Mouse (Mus musculus): Measurements from ENCODE around the gene Ncapd2.
"Not testable (repeated sequence)": the region's sequence is repeated elsewhere in the genome, so short reads cannot be mapped to it uniquely, and the experiment has no call there.

Ncapd2 gene

DNA sequence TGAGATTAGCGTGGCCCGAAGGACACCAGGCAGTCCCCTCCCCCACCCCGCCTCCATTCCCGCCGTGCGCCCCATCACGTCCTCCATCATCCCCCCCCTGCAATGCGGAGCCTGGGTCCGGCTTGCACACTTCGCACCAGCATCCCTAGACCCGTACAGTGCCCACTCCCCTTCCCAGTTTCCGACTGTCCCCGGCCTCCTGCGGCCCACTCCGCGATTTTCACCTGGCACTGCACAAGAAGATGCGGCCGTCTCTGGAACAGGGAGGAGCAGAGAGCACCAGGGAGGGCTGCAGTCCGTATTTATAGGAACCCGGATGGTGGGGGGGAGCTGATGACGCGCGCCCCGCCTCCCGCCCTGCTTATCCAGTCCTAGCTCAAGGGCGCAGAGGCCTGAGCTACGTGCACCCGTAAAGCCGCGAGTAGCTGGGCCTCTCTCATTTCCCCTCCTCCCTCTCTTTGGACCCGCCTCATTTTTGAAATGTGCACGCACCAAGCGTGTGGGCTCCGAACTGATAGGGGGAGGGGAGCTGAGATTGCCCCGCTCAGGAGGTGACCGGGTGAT is 26.1 kb downstream of the Ncapd2 start:
- peak; percentile 96 to 98 for DNase-seq (ENCODE audit: low spot score in 2 of 2)

DNA sequence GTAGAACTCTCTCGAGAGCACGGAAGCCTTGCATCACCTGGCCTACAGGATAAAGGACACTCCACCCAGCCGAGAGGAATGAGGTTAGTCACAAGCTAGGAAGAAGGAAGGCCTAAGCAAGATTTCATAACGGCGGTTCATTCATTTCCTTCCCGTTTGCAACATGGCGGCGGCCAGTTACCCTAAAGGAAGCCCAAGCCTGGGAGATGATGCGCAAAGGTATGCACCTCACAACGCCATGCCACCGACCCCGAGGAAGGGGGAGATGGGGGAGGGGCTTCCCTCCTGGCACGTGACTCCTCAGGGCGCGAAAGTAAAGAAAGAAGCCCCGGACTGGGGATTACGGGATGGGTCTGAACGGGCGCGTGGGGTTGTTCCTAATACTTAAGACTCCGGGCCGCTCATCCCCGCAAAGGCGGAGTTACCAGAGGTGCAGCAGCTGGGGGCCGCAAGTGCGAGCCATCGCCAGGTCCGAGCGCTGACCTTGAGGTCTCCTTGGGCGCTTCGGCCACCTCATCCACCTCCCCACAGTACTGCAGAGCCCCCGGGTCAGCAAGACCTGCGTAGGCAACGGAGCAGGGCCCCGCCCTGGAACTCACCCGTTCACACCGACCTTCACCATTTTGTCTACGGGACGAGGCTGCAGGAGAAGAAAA is 26.7 kb downstream of the Ncapd2 start:
- peak; percentile 37 to 40 for DNase-seq (ENCODE audit: low spot score in 2 of 2)

DNA sequence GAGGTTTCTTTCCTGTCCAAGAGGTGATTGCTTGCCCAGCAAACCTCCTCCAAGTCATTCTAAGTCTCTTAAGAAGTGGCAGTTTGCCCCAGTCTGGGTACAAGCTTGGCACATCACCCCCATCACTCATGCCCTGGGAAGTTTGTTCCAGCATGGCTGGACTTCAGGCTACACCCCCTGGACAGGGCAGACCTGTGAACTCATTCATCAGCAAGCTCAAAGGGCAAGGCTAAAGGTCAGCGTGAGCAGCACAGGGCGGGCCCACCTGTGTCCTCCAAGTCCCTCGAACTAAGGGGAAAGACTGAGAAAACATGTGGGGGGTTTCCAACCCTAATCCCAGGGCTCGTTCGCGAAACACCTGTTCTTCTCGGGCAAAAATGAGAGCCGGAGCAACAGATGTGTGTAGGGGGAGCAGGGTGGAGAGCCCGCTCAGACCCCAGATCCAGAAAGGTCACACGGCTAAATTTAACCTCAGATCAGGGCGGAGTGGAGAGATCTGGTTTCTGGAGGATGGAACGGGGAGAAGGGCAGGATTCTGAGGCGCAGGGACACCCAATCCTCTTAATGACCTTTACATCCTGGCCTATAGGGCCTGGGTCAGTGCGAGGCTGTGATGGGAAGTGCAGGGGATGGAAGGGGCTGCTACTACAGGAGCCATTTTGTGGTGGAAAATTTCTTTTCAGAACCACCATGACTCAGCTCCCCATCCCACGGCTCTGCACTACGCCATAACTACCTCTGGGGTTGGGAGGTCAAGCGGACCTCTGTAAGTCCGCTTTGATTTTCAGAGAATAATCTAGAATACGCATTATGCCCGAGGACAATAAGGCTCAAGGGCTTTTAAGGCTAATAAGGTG is 27.5 kb downstream of the Ncapd2 start:
- DNase-seq (ENCODE audit: low spot score in 2 of 2) = no peak

DNA sequence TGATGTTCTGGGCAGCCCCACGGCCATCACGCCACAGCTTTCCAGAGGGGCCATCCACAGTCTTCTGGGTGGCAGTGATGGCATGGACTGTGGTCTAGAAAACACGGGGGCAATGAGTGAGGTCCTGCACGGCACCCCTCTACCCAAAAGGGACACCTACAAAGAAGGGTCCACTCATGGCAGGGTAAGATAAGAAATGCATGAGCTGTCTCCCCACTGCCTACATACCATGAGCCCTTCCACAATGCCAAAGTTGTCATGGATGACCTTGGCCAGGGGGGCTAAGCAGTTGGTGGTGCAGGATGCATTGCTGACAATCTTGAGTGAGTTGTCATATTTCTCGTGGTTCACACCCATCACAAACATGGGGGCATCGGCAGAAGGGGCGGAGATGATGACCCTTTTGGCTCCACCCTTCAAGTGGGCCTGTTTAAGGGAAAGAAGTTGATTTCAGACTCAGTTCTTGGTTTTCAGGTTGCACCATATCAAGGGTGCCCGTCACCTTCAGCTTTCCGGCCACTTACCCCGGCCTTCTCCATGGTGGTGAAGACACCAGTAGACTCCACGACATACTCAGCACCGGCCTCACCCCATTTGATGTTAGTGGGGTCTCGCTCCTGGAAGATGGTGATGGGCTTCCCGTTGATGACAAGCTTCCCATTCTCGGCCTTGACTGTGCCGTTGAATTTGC is 28.7 kb downstream of the Ncapd2 start:
- DNase-seq (ENCODE audit: low spot score in 2 of 2) = not testable (repeated sequence)

DNA sequence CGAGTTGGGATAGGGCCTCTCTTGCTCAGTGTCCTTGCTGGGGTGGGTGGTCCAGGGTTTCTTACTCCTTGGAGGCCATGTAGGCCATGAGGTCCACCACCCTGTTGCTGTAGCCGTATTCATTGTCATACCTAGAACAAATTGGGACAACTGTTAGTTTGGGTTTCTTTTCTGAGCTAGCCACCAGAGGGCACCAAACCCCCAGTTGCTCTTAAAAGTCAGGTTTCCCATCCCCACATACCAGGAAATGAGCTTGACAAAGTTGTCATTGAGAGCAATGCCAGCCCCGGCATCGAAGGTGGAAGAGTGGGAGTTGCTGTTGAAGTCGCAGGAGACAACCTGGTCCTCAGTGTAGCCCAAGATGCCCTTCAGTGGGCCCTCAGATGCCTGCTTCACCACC is 29.5 kb downstream of the Ncapd2 start:
- peak; percentile 51 to 63 for DNase-seq (ENCODE audit: low spot score in 2 of 2)

DNA sequence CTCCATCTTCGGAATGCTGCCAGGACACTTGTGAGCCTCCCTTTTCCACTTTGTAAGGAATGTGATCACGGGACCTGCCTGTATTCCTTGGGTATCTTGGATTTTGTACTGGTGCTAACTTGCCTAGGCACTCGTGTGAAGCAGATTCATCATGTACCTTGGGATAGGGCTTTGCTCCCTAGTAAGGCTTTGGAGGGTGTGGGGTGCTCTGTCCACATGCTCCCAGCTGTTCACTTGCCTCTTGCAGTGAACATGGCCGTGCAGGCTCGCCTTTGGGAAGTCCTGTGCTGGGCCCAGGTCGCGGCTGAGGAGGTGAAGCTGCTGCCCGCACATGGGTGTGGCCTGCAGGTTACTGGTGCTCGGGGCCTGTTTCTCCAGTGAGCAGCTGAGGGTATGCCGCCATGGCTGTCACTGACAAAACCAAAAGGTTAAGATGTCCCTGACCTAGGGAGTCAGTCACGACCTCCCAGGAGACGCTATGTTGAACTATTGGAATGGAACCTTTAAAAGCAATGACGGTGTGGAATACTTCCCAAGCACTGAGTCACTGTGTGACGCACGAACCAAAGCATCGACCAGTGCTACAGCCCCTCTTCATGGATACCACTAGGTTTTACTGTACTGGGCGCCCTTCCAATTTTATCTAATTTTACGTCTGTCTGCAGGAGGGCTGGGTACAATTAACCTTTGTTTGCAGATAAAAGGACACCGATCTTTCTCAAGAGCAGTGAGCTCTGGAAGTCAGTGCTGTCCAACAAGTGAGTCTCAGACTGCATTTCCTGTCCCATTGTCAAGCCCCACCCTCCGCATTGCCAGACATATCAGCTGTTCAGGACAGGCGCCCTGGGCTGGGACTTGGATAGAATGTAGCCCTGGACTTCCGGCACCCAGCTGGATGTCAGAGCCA is 30.4 kb downstream of the Ncapd2 start:
- peak; percentile 46 to 72 for DNase-seq (ENCODE audit: low spot score in 2 of 2)

DNA sequence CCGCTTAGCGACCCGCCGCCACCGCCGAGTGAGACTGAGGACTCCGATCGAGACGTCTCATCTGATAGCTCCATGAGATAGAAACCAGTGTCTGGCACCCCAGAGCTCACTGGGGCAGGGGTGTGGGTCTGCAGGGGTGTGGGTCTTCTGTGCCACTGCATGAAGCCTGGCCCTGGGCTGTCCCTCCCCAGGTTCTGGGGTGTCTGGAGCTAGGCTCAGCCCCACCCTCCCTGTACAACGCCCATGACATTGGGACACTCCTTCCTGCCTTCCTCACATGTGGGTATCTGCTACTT is 31.0 kb downstream of the Ncapd2 start:
- DNase-seq (ENCODE audit: low spot score in 2 of 2) = no peak

DNA sequence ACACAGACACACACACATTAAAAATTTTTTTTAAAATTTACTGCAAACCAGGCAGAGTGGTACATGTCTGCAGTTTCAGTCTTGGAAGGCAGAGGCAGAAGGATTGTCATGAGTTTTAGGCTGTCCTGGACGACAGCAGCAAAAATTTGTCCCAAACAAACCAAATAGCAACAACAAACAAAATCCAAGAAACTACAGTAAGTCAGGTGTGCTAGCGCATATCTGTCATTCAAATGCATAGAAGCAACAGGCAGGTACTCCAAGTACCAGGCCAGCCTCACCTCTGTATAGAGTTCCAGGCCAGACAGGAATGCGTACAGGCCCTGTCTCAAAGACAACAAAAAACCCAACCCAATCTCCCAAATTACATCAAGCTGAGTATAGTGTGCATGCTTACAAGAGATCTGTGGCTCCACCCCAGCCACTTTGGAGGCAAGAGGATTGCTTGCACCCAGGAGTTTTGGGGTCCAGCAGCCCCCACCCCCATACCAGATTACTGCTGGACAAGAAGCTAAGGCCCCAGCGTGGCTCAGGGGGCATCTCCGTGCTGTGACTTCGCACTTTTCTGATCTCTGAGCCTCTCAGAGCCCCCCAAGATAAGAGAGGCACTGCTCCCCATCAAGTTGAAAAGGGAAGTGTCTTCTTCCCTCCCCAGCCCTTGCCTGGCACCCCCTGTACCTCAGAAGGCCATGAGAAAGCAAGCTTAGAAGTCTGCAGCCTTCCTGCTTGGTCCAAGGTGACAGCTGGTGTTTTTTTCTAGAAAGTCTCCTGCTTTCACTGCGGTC is 31.5 kb downstream of the Ncapd2 start:
- DNase-seq (ENCODE audit: low spot score in 2 of 2) = no peak

DNA sequence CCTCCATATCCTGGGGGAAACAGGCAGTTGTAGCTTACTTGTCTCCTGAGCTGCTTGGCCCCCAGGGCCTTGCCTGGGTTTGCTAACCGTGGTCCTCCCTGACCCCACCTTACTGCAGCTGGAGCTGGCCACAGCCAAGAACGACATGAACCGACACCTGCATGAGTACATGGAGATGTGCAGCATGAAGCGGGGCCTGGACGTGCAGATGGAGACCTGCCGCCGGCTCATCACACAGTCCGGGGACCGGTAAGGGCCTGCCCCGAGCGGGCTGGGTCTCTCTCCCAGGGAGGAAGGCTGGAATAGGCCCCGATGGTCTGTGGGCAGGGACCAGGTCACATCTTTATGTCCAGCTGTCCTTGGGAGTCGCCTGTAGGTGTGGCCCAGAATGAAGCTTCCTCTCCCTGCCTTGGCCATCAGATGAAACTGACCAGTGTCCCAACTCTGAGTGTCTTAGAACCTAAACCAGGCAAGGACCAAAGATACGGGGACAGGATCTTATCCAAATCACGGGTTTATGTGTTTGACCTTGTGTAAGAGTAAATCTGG is 32.5 kb downstream of the Ncapd2 start:
- DNase-seq (ENCODE audit: low spot score in 2 of 2) = no peak

DNA sequence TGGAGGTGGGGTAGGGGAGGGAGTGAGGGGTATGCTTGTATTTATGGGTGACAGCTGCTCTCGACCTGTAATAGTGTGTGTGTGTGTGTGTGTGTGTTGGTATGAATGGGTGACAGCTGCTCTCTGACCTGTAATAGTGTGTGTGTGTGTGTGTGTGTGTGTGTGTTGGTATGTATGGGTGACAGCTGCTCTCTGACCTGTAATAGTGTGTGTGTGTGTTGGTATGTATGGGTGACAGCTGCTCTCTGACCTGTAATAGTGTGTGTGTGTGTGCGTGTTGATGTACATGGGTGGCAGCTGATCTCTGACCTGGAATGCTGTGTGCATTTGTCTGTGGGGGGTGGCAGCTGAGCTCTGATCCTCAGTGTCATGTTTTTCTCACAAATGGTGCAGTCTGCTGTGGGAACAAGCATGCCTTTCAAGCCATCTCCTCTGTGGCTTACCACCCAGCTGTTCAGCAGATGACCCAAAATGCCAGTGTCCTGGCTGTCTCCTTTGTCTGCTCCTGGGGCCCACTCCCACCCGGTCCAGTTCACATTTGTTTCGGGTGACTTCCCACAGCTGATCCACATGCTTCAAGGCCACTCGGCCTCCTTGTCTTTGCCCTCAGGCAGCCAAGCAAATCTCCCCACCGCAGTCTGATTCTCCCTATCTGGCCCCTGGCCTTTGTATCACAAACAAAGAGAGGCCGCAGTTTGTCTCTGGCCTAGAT is 34.4 kb downstream of the Ncapd2 start:
- DNase-seq (ENCODE audit: low spot score in 2 of 2) = no peak

DNA sequence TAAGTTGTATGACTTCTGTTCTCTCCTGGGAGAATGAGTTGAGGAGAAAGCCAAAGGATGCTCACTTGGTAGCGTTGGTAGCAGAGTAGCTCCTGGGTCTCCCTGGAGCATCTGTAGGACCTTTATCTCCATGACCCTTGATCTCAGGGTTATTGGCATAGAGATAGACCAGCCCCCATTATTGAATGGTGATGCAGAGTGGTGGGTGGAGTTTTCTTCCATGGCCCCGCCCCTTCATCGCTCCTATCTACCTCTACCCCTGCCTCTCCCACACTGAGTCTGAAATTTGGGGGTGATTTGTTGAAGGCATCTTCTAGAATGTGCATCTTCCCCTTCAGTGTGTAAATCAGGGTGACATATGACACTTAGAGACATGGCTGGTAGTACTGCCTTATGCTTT is 35.0 kb downstream of the Ncapd2 start:
- no peak for DNase-seq (ENCODE audit: low spot score in 2 of 2)

DNA sequence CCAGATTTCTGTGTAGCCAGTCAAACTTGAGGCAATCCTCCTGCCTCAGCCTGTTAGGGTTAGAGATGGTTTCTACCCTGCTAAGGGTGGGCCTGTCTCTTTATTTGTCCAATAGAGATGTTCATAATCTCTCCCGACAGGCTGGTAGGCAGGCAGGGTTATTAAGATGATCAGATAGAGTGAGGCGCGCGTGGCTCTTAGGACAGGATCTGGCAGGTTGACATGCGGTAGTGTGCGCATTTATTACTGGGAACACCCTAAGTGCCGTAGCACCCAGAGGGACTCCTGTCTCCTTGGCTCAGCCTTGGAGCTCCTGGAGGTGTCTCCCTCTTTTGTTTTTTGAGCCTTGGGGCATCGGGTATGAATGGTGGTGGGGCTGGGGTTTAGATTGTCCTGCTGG is 36.2 kb downstream of the Ncapd2 start:
- DNase-seq (ENCODE audit: low spot score in 2 of 2) = no peak

DNA sequence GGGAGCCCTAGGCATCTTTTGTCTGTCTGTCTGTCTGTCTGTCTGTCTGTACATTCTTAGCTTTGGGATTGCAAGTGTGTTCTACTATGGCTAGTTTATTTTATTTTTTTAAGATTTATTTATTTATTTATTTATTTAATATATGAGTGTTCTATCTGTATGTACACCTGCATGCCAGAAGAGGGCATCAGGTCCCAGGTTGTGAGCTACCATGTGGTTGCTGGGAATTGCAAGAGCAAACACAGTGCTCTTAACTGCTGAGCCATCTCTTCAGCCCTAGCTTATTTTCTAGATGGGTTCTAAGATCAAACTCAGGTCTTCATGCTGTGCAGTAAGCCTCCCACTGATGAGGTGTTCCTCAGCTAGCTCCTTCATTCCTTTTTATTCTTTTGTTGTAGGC is 37.0 kb downstream of the Ncapd2 start:
- DNase-seq (ENCODE audit: low spot score in 2 of 2) = no peak

DNA sequence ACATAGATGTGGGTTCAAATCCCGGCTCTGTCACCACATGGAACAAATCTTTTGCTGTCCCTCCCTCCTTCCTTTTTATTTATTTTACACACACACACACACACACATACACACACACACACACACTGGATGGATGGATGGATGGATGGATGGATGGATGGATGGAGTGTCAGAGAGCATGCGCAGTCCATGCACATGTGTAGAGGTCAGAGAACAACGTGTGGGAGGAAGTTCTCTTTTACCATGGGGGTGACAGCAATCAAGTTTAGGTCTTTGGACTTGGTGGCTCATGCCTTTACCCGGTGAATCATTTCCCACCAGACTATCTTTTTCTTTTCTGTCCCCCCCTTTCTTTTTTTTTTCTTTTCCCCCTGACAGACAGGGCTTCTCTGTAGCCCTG is 37.8 kb downstream of the Ncapd2 start:
- DNase-seq (ENCODE audit: low spot score in 2 of 2) = no peak

DNA sequence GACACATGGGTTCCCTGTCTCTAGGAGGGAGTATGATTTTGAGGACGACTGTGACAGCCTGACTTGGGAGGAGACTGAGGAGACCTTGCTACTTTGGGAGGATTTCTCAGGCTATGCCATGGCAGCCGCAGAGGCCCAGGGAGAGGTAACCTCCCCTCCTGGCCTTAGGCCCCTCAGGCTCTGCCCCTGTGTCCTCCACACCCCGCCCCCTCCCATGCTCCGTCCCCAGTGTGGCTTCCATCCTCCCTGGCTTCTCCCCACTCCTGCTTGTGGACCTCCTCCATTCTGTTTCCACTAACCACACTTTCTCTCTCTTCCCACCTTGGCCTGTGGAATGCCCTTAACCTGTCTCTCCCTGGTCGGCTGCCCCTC is 38.5 kb downstream of the Ncapd2 start:
- no peak for DNase-seq (ENCODE audit: low spot score in 2 of 2)

DNA sequence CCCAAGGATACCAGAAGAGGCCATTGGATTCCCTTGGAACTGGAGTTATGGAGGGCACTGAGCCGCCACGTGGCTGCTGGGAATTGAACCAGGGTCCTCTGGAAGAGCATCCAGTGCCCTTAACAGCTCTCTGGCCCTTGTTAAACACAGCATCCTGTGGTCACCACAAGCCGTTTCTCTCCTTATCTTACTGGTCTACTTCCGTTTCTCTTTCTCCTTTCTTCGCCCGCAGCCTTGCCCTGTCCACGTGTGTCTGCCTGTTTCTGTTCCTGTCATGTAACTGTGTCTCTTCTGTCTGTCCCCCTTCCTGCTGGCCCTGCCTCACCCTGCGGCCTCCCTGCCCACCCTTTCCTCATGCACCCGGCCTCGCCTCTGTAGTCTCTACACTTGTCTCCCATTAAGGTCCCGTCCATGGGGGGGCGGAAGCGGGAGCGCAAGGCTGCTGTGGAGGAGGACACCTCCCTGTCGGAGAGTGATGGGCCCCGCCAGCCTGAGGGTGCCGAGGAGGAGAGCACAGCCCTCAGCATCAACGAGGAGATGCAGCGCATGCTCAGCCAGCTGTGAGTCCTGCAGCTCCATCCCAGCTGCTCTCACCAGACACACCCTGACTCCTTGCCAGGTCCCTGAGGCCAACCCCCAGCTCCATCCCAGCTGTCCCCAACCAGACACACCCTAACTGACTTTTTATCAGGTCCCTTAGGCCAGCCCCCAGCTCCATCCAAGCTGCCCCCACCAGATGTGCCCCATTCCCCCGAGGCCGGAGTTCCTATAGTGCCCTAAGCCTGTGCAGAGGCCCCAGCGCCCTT is 39.1 kb downstream of the Ncapd2 start:
- peak; percentile 40 to 43 for DNase-seq (ENCODE audit: low spot score in 2 of 2)

DNA sequence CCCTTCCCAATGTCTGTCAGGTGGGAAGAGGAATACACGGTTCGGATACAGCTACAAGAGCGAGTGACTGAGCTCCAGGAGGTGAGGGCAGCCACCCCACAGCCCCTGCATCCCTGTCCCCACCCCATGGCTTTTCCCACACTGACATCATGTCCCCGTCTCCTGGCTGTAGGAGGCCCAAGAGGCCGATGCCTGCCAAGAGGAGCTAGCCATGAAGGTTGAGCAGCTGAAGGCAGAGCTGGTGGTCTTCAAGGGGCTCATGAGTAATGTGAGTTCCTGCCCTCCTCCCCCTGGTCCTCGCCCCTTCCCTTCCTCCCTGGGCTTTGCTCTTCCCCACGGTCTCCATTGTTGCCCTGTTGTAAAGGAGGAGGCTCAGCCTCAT is 41.9 kb downstream of the Ncapd2 start:
- no peak for DNase-seq (ENCODE audit: low spot score in 2 of 2)

DNA sequence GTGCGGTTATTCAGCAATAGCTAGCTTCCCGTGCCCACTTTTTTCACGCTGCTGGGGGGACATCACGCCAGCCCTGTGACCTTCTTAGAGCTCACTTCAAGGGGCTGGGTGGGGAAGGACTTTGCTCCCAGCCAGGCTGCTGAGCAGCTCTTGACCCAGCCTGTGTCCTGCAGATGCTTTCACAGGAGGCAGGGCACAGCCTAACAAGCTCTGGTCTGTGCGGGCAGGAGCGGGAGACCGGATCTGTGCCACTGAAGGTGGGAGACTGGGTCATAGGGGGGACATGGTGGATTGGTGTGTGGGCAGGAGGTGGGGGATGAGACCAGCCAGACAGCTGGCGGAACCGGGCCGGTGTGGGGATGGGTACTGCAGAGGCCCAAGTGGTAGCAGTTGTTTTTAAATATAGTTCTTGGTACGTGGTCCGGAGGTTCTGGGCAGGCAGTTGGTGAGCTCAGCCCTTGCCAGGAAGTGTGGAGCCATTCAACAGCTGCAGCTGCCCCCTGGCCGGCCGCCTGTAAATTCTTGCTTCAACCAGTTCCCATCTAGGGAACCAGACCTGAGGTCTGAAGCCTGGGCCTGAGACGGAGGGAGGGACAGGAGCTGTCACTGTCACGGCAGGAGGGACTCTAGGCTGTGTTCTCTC is 42.5 kb downstream of the Ncapd2 start:
- DNase-seq (ENCODE audit: low spot score in 2 of 2) = no peak

All from urinary bladder, postnatal 36 days (tissue).